ENCODE assay signal across 15 mouse cellular contexts in the genomic region with DNA sequence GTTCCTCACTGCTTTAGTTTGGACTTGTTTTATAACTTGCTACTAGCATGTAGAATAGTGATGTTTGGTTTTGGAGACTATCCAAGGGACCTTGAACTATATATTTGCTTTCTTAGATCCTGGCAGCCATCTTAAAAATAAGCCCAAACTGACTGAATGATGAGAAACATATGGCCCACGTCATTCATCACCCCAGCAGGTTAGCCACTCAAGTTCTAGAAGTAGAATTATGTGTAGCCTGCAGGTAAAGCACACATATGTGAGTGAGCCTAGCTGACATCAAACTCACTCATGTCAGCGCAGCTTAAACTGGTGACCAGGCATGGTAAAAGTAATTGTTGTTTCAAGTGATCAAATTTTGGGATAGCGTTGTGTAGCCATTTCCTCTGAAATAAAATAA.
"Had no signal": no experiment of that assay in that cellular context is flagged by ENCODE, and none has a peak within 500 bp of the region (broad histone marks: within the 10 kb centered on the region; RNA-seq: fewer than 3 reads in every experiment).

No protein-coding gene starts in this region.

- H3K27ac ChIP-seq: neural tube, embryonic 15.5 days; stomach, embryonic 15.5 days; stomach, postnatal 0 days had no signal

- H3K4me1 ChIP-seq: neural tube, embryonic 15.5 days; stomach, embryonic 15.5 days had no signal

- H3K9me3 ChIP-seq: neural tube, embryonic 15.5 days; stomach, embryonic 15.5 days had no signal

- H3K4me3 ChIP-seq: neural tube, embryonic 15.5 days; stomach, embryonic 15.5 days had no signal

- H3K4me2 ChIP-seq: neural tube, embryonic 15.5 days; stomach, embryonic 15.5 days had no signal

- H3K27me3 ChIP-seq: neural tube, embryonic 15.5 days; stomach, embryonic 15.5 days had no signal

- H3K36me3 ChIP-seq: neural tube, embryonic 15.5 days; stomach, embryonic 15.5 days had no signal

- DNase-seq: retina, postnatal 1 day; right cerebral cortex, adult 18-20 months; right cerebral cortex, postnatal 14 days; right cerebral cortex, postnatal 25 days; right cerebral cortex, postnatal 4 days; spleen, adult 18-20 months; thymus, adult 18-20 months; thymus, adult 2 months; thymus, postnatal 14 days; thymus, postnatal 25 days; thymus, postnatal 36 days; thymus, postnatal 4 days had no signal

- H3K9ac ChIP-seq: neural tube, embryonic 15.5 days; stomach, embryonic 15.5 days had no signal
